Mouse (Mus musculus): ENCODE data around the gene Kat2a. TPM values are rescaled to one million over a fixed set of nuclear protein-coding genes. Genes with fewer than 3 reads are reported as not detected.

Kat2a gene
- polyA plus RNA-seq, 1 experiment from 2014 or later, result 30.5 TPM

GRCm38 (mm10) chr11:100718462-100718861 is 6.2 kb upstream of the Kat2a start:
- 89% methylated on average over 7 of the region's 7 CpGs for whole genome bisulfite sequencing
- no peak overlapping the region for H3K27ac ChIP-seq (ENCODE audit: low read length)

GRCm38 (mm10) chr11:100716649-100717048 is 4.4 kb upstream of the Kat2a start:
- H3K9ac ChIP-seq (ENCODE audit: low read length), result no peak overlapping the region
- no peaks in the 10 kb centered on the region for H3K27me3 ChIP-seq (ENCODE audit: control insufficient read depth, insufficient read depth, low read length)
- H3K36me3 ChIP-seq (ENCODE audit: control insufficient read depth, insufficient read depth), result peaks cover 22% of the 10 kb centered on the region
- WGBS, result 84% methylated on average over 3 of the region's 3 CpGs
- H3K9me3 ChIP-seq (replicated peaks; ENCODE audit: control insufficient read depth, low read length), result no peaks in the 10 kb centered on the region
- ATAC-seq (replicated peaks; ENCODE audit: extremely low read depth, insufficient read depth, low FRiP score), result no peak
- no peak overlapping the region for H3K4me3 ChIP-seq (ENCODE audit: low read length)
- H3K27ac ChIP-seq (ENCODE audit: low read length), result no peak overlapping the region
- H3K4me1 ChIP-seq (ENCODE audit: control insufficient read depth, insufficient read depth, low read length), result peaks cover 41% of the 10 kb centered on the region
- no peak overlapping the region for H3K4me2 ChIP-seq (ENCODE audit: low read depth, low read length)

More at GRCm38 (mm10) chr11:100718462-100718861, 6.2 kb upstream of the Kat2a start:
- no peak overlapping the region for H3K4me2 ChIP-seq (ENCODE audit: low read depth, low read length)
- no peak overlapping the region for H3K9ac ChIP-seq (ENCODE audit: low read length)
- peaks cover 48% of the 10 kb centered on the region for H3K4me1 ChIP-seq (ENCODE audit: control insufficient read depth, insufficient read depth, low read length)
- no peak for ATAC-seq (replicated peaks; ENCODE audit: extremely low read depth, insufficient read depth, low FRiP score)
- H3K9me3 ChIP-seq (replicated peaks; ENCODE audit: control insufficient read depth, low read length), result no peaks in the 10 kb centered on the region
- no peak overlapping the region for H3K4me3 ChIP-seq (ENCODE audit: low read length)
- no peaks in the 10 kb centered on the region for H3K27me3 ChIP-seq (ENCODE audit: control insufficient read depth, insufficient read depth, low read length)
- peaks cover 22% of the 10 kb centered on the region for H3K36me3 ChIP-seq (ENCODE audit: control insufficient read depth, insufficient read depth)

DNA sequence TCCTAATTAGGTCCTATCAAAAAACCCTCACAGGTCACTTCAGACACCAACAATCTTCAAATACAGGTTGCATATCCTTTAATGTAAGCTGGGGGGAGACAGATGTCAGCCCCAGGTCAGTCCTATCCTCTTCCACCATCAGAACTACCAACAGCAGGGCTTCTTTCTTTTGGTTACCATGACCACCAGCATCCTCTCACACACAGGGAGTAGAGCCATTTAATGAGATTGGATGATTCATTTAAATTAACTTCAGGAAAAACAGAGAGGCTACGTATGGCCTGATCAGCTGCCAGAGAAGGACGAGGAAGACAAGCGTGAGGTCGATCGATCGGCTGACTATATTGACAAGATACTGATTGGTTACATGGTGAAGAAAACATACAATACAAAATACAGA is 2.7 kb upstream of the Kat2a start:
- H3K4me3 ChIP-seq (ENCODE audit: low read length), result no peak overlapping the region
- no peaks in the 10 kb centered on the region for H3K9me3 ChIP-seq (replicated peaks; ENCODE audit: control insufficient read depth, low read length)
- H3K4me2 ChIP-seq (ENCODE audit: low read depth, low read length), result no peak overlapping the region
- no peak overlapping the region for H3K9ac ChIP-seq (ENCODE audit: low read length)
- peaks cover 29% of the 10 kb centered on the region for H3K4me1 ChIP-seq (ENCODE audit: control insufficient read depth, insufficient read depth, low read length)
- WGBS, result 93% methylated on average over 6 of the region's 6 CpGs
- no peak for ATAC-seq (replicated peaks; ENCODE audit: extremely low read depth, insufficient read depth, low FRiP score)
- H3K36me3 ChIP-seq (ENCODE audit: control insufficient read depth, insufficient read depth), result peaks cover 24% of the 10 kb centered on the region
- no peak overlapping the region for H3K27ac ChIP-seq (ENCODE audit: low read length)
- H3K27me3 ChIP-seq (ENCODE audit: control insufficient read depth, insufficient read depth, low read length), result no peaks in the 10 kb centered on the region

- WGBS, result 33% methylated on average over 6 of the region's 6 CpGs
- peak; percentile 21; the same call in 1 of the 2 replicates for ATAC-seq (replicated peaks; ENCODE audit: extremely low read depth, insufficient read depth, low FRiP score)
- H3K9ac ChIP-seq (ENCODE audit: low read length), result no peak overlapping the region
- H3K4me1 ChIP-seq (ENCODE audit: control insufficient read depth, insufficient read depth, low read length), result peaks cover 25% of the 10 kb centered on the region
- no peaks in the 10 kb centered on the region for H3K9me3 ChIP-seq (replicated peaks; ENCODE audit: control insufficient read depth, low read length)
- no peak overlapping the region; the same call in 1 of the 2 replicates for H3K4me3 ChIP-seq (ENCODE audit: low read length)
- H3K36me3 ChIP-seq (ENCODE audit: control insufficient read depth, insufficient read depth), result peaks cover 24% of the 10 kb centered on the region
- H3K4me2 ChIP-seq (ENCODE audit: low read depth, low read length), result peak overlapping the region; percentile 59; the same call in 1 of the 2 replicates
- H3K27me3 ChIP-seq (ENCODE audit: control insufficient read depth, insufficient read depth, low read length), result no peaks in the 10 kb centered on the region
- peak overlapping the region; percentile 9 for H3K27ac ChIP-seq (ENCODE audit: low read length)
These were observed 2.3 kb upstream of the Kat2a start for GRCm38 (mm10) chr11:100714534-100714915.

- H3K4me1 ChIP-seq (ENCODE audit: control insufficient read depth, insufficient read depth, low read length), result peaks cover 22% of the 10 kb centered on the region
- H3K36me3 ChIP-seq (ENCODE audit: control insufficient read depth, insufficient read depth), result peaks cover 30% of the 10 kb centered on the region
- no peaks in the 10 kb centered on the region for H3K27me3 ChIP-seq (ENCODE audit: control insufficient read depth, insufficient read depth, low read length)
- H3K4me2 ChIP-seq (ENCODE audit: low read depth, low read length), result peak within 1 kb of the TSS; percentile 59
- H3K4me3 ChIP-seq (ENCODE audit: low read length), result peak within 1 kb of the TSS; percentile 34
- peak; percentile 44; the same call in 1 of the 2 replicates for ATAC-seq (replicated peaks; ENCODE audit: extremely low read depth, insufficient read depth, low FRiP score)
- 8% methylated on average over 38 of the region's 38 CpGs for WGBS
- H3K9me3 ChIP-seq (replicated peaks; ENCODE audit: control insufficient read depth, low read length), result no peaks in the 10 kb centered on the region
- H3K27ac ChIP-seq (ENCODE audit: low read length), result peak within 1 kb of the TSS; percentile 66
- peak within 1 kb of the TSS; percentile 53 for H3K9ac ChIP-seq (ENCODE audit: low read length)
These were observed 1.7 kb upstream of the Kat2a start, which contains the start of gene Hspb9 for GRCm38 (mm10) chr11:100713735-100714533. Gene Hspb9, plus strand, starts transcription at chr11:100713850.

- peak overlapping the region; percentile 34; the same call in 1 of the 2 replicates for H3K4me3 ChIP-seq (ENCODE audit: low read length)
- H3K4me2 ChIP-seq (ENCODE audit: low read depth, low read length), result peak overlapping the region; percentile 59
- 71% methylated on average over 4 of the region's 4 CpGs for WGBS
- no peaks in the 10 kb centered on the region for H3K9me3 ChIP-seq (replicated peaks; ENCODE audit: control insufficient read depth, low read length)
- no peaks in the 10 kb centered on the region for H3K27me3 ChIP-seq (ENCODE audit: control insufficient read depth, insufficient read depth, low read length)
- peak overlapping the region; percentile 66 for H3K27ac ChIP-seq (ENCODE audit: low read length)
- H3K36me3 ChIP-seq (ENCODE audit: control insufficient read depth, insufficient read depth), result peaks cover 34% of the 10 kb centered on the region
- no peak for ATAC-seq (replicated peaks; ENCODE audit: extremely low read depth, insufficient read depth, low FRiP score)
- H3K4me1 ChIP-seq (ENCODE audit: control insufficient read depth, insufficient read depth, low read length), result peaks cover 22% of the 10 kb centered on the region
- peak overlapping the region; percentile 53 for H3K9ac ChIP-seq (ENCODE audit: low read length)
These were observed 909 bp upstream of the Kat2a start for GRCm38 (mm10) chr11:100713174-100713573.

DNA sequence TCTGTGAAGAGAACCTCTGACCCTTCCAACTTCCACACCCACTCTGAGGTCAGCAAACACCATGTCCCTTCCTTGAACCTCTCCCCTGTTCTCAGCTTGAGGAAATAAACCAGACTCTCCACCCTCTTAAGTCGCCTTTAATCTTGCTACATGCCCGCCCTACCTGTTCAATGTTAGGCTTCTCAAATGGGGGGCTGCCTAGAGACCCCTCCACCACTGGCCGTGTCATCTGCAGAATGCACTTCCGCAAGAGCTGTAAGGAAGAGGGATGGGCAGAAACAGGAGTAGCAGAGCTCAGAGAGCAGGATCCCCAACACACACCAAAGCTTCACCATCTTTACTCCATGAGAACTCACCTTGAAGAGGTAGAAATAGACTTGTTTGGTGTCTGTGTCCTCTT is 1.3 kb downstream of the Kat2a start:
- 76% methylated on average over 4 of the region's 4 CpGs for WGBS
- Histone ChIP-seq H3K27me3 (ENCODE audit: control insufficient read depth, insufficient read depth, low read length) (no peaks in the 10 kb centered on the region), H3K9ac (ENCODE audit: low read length) (no peak overlapping the region), H3K4me1 (ENCODE audit: control insufficient read depth, insufficient read depth, low read length) (peaks cover 22% of the 10 kb centered on the region), H3K27ac (ENCODE audit: low read length) (no peak overlapping the region), H3K4me3 (ENCODE audit: low read length) (no peak overlapping the region), H3K36me3 (ENCODE audit: control insufficient read depth, insufficient read depth) (peaks cover 41% of the 10 kb centered on the region), H3K9me3 (replicated peaks; ENCODE audit: control insufficient read depth, low read length) (no peaks in the 10 kb centered on the region), H3K4me2 (ENCODE audit: low read depth, low read length) (no peak overlapping the region)
- ATAC-seq (replicated peaks; ENCODE audit: extremely low read depth, insufficient read depth, low FRiP score), result no peak

GRCm38 (mm10) chr11:100710528-100710927 is 1.7 kb downstream of the Kat2a start:
- Histone ChIP-seq H3K27ac (ENCODE audit: low read length) (no peak overlapping the region), H3K4me3 (ENCODE audit: low read length) (no peak overlapping the region), H3K27me3 (ENCODE audit: control insufficient read depth, insufficient read depth, low read length) (no peaks in the 10 kb centered on the region), H3K9ac (ENCODE audit: low read length) (no peak overlapping the region), H3K9me3 (replicated peaks; ENCODE audit: control insufficient read depth, low read length) (no peaks in the 10 kb centered on the region), H3K4me1 (ENCODE audit: control insufficient read depth, insufficient read depth, low read length) (peaks cover 22% of the 10 kb centered on the region), H3K4me2 (ENCODE audit: low read depth, low read length) (no peak overlapping the region), H3K36me3 (ENCODE audit: control insufficient read depth, insufficient read depth) (peaks cover 41% of the 10 kb centered on the region)
- WGBS, result 89% methylated on average over 15 of the region's 15 CpGs
- no peak for ATAC-seq (replicated peaks; ENCODE audit: extremely low read depth, insufficient read depth, low FRiP score)

DNA sequence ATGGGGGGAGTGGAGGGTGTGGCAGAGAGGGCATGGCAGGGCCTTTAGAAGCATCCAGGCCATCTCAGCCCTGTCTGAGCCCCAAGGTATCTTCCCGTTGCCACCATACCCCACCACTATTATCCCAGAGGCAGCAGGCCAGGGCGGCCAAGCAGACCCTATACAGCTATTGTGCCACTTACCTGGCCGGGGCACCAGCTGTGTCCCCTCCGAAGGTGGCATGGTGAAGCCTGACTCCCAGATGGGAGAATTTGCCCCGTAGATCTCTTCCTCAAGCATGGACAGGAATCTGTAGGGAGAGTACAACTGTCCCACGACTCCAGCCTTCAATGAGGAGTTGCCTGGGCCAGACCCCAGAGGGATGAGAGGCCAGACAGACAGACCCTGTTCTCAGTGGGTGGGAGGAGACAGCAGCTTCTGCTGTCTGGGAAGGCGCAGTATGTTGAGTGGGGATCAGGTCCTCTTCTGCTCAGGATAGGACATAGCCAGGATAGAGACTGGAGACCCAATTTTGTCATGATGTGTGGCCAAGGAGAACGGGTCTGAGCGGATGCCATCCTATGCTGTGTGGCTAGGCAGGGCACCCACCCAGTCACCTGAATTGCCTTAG is 3.0 kb downstream of the Kat2a start:
- Histone ChIP-seq H3K4me3 (ENCODE audit: low read length) (no peak overlapping the region), H3K9me3 (replicated peaks; ENCODE audit: control insufficient read depth, low read length) (no peaks in the 10 kb centered on the region), H3K36me3 (ENCODE audit: control insufficient read depth, insufficient read depth) (peaks cover 48% of the 10 kb centered on the region), H3K4me1 (ENCODE audit: control insufficient read depth, insufficient read depth, low read length) (peaks cover 21% of the 10 kb centered on the region), H3K27me3 (ENCODE audit: control insufficient read depth, insufficient read depth, low read length) (no peaks in the 10 kb centered on the region), H3K4me2 (ENCODE audit: low read depth, low read length) (no peak overlapping the region), H3K27ac (ENCODE audit: low read length) (no peak overlapping the region), H3K9ac (ENCODE audit: low read length) (no peak overlapping the region)
- ATAC-seq (replicated peaks; ENCODE audit: extremely low read depth, insufficient read depth, low FRiP score), result no peak
- WGBS, result 93% methylated on average over 9 of the region's 9 CpGs

Measured in heart, embryonic 16.5 days (tissue).